Mouse (Mus musculus) heart, embryonic 10.5 days (tissue): ENCODE results near the gene Camk1g. TPM values are rescaled to one million over a fixed set of nuclear protein-coding genes. Genes with fewer than 3 reads are reported as not detected.

Source experiments
- DNase-seq: peaks from one replicate; pipeline ENCODE4 v3.0.0-alpha.2; 2017; ENCODE audit warnings: low spot score
- H3K27ac ChIP-seq: fragments of 300-500 bp; sonication (generic); 2 replicates; pipeline ENCODE4 v1.5.1; 2016; ENCODE audit warnings: mild to moderate bottlenecking
- H3K27me3 ChIP-seq: fragments of 300-500 bp; sonication (generic); 2 replicates; pipeline ENCODE4 v1.6.1; 2016; ENCODE audit warnings: mild to moderate bottlenecking; ENCODE audit not compliant: poor library complexity, insufficient read depth, severe bottlenecking
- H3K36me3 ChIP-seq: fragments of 300-500 bp; sonication (generic); 2 replicates; pipeline ENCODE4 v1.6.1; 2016; ENCODE audit warnings: mild to moderate bottlenecking, moderate library complexity
- H3K4me1 ChIP-seq: fragments of 300-500 bp; sonication (generic); 2 replicates; pipeline ENCODE4 v1.6.1; 2016; ENCODE audit warnings: mild to moderate bottlenecking
- H3K4me3 ChIP-seq: fragments of 300-500 bp; sonication (generic); 2 replicates; pipeline ENCODE4 v1.5.1; 2016; ENCODE audit warnings: mild to moderate bottlenecking, moderate library complexity
- H3K9me3 ChIP-seq: fragments of 300-500 bp; sonication (generic); 2 replicates; pipeline ENCODE4 v1.6.1; 2016; ENCODE audit warnings: mild to moderate bottlenecking, moderate library complexity
- WGBS: fragments of 180-500 bp; shearing (Covaris S2); methylation state at CpG from one replicate; pipeline ENCODE4 v1.1.7; 2016; 5-methylcytosine and 5-hydroxymethylcytosine counted together
- polyA plus RNA-seq: library from polyadenylated mRNA; unstranded; fragments of >200 nt; fragmentation: Nextera tagmentation; extraction: Ambion mirVana; gene quantifications from 2 replicates; pipeline ENCODE4 v1.2.1, GENCODE M21; 2016

Gene Camk1g
- polyA plus RNA-seq, 1 experiment from 2014 or later = 8.3 TPM

DNA sequence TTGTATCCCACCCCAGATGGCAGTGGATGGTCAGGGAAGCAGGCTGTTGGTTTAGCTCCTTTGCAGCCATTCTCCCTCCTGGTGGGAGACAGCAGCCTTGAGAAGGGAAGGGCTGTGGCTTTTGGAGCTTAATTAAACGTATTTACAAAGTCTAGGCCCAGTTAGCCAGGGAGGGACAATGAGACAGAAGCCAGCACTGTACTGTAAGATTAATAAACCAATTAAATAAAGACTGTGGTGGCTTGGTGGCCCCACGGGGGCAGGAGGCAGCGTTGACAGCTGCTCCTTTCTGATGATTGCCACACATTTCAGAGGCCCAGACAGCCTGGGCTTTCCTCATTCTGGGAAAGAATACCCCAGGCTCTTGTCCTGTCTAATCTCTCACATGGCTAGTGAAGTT, 19.4 kb upstream of the Camk1g start:
- peaks cover 48% of the 10 kb centered on the region for H3K4me1 ChIP-seq
- no peak for DNase-seq
- no peaks in the 10 kb centered on the region for H3K36me3 ChIP-seq
- 0 out of 2 replicates have a peak, but pooled peaks cover 3% of the 10 kb centered on the region for H3K27me3 ChIP-seq
- peak overlapping the region; percentile 62 for H3K27ac ChIP-seq
- no peak overlapping the region for H3K4me3 ChIP-seq
- 10% methylated on average over 3 of the region's 3 CpGs for WGBS
- no peaks in the 10 kb centered on the region for H3K9me3 ChIP-seq

DNA sequence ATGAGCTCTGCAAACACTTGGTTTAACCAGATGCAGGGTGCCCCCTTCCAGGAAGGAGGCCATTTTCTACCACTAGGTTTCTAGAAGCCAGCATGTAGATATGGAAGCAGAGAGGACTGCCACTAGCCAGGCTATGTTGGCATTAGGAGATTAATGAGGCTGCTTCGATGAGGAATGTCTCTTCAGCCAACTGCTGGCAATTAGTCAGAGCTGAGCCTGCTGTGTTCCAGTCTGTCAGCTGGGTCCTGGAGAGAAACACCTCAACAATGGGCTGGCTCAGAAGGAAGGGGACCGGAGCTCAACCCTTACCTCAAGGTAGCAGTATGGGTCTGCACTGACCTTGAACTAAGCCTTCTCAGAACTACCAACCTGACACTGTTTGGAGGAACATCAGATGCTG, 17.1 kb upstream of the Camk1g start:
- H3K4me3 ChIP-seq = no peak overlapping the region
- 0 out of 2 replicates have a peak overlapping the region, but pooled peaks have one; percentile 45 for H3K27ac ChIP-seq

DNA sequence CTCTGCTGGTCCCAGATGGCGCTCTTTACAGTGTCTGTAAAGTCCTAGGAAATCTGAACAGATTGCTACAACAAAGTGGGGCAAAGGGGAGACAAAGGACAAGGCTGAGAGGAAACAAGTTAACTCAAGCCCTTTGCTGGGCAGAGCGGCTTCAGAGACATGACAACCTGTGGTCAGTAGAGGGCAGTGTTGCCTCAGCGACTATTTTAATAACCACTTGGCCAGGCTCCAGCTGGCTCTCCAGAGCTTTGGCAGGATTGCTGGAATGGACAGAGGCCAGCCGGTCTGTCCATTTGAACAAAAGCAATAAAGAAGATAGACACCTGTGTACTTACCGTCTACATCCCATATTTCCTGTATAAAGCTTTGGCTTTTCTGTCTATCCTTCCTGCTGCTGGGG, 16.0 kb upstream of the Camk1g start:
- Histone ChIP-seq H3K36me3 (no peaks in the 10 kb centered on the region), H3K27ac (0 out of 2 replicates have a peak overlapping the region, but pooled peaks have one; percentile 45), H3K27me3 (0 out of 2 replicates have a peak, but pooled peaks cover 3% of the 10 kb centered on the region), H3K4me3 (no peak overlapping the region), H3K9me3 (no peaks in the 10 kb centered on the region), H3K4me1 (peaks cover 64% of the 10 kb centered on the region)
- 1% methylated on average over 5 of the region's 5 CpGs for WGBS
- DNase-seq = peak; percentile 91

More for the DNA sequence above, 17.1 kb upstream of the Camk1g start:
- H3K4me1 ChIP-seq = peaks cover 55% of the 10 kb centered on the region
- DNase-seq = no peak
- H3K36me3 ChIP-seq = no peaks in the 10 kb centered on the region
- no peaks in the 10 kb centered on the region for H3K9me3 ChIP-seq
- WGBS = 50% methylated on average over 2 of the region's 2 CpGs
- H3K27me3 ChIP-seq = 0 out of 2 replicates have a peak, but pooled peaks cover 3% of the 10 kb centered on the region

DNA sequence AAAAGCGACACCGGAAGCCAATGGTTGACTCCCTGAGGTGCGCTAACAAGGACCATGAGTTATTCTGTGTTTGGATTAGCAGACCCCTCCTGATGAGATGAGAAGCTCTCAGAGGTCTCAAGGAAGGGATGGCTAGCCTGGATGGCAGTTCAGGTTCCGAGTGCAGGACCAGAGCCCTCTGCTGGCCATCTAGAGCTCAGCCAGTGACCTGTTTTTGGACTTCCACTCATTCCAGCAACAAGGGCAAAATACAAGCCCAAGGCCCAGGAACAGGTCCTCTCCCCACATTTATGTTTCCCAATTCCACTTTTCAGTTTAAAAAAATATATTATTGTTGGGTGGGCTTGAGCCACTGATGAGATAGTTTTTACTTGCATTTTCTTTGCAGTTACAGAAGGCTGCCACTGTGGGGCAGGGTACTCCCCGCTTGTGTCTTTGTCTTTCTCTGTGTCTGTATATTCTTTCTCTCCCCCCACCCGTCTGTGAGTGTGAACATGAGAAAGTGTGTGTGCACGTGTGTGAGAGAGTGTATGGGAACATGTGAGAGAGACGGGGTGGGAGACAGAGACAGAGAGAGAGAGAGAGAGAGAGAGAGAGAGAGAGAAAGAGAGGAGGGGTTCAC, 12.9 kb upstream of the Camk1g start:
- Histone ChIP-seq H3K9me3 (no peaks in the 10 kb centered on the region), H3K4me3 (peak overlapping the region; percentile 55), H3K4me1 (peaks cover 33% of the 10 kb centered on the region), H3K27me3 (no peaks in the 10 kb centered on the region), H3K36me3 (no peaks in the 10 kb centered on the region), H3K27ac (peak overlapping the region; percentile 85)
- WGBS = 6% methylated on average over 8 of the region's 8 CpGs
- peak; percentile 89 for DNase-seq

DNA sequence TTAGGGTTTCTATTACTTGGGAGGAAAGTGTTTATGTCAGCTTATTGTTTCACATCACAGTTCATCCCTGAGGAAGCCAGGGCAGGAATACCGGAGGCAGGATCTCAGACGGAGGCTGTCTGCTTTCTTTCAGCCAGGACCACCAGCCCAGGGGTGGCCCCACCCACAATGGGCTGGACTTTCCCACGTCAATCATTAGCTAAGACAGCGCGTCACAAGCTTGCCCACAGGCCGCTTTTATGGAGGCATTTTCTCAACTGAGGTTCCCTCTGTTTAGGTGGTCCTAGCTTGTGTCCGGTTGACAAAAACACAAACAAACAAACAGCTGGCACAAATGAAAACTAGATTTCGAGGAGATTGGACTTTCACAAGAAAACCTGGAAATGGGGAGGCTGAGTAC, 12.3 kb upstream of the Camk1g start:
- Histone ChIP-seq H3K4me1 (peaks cover 32% of the 10 kb centered on the region), H3K9me3 (no peaks in the 10 kb centered on the region)
- WGBS = under 1% methylated on average over 8 of the region's 8 CpGs

DNA sequence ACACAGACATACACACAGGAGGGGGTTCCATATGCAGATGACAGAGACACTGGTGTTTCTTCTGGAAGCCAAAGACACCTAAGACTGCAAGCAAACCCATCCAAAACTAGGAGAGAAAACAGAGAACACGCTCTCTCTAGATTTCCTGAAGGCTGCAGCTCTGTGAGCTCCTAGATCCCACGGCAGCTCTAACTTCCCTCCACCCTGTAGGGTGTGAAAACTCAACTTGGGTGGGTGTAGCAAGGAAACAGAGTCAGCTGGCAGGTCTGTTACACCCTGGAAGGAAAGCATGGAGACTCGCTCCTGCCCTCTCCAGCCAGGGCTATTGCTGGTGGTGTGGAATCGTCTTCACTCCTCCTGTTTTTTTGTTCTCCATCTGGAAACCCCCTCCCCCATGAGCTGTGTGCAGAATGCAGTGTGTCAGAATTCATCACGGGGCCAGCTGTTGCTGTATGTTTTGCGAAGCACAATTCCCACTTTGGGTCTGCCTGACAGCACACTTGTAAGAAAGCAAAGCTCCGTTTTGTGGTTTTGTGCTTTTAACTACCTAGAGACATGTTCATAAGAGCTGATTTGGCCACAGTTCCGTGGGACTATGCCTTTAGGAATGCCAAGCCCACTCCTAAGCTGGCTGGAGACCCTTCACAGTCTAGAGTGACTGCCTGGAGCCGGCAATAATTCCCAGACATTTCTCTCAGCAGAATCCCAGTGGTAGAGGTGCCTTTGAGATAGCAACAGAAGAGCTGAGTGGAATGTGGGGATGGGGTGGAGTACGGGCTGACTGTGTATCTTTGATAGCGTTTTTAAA, 11.7 kb upstream of the Camk1g start:
- peaks cover 28% of the 10 kb centered on the region for H3K4me1 ChIP-seq
- H3K27ac ChIP-seq = peak overlapping the region; percentile 85
- WGBS = 28% methylated on average over 11 of the region's 11 CpGs
- no peaks in the 10 kb centered on the region for H3K36me3 ChIP-seq
- peak overlapping the region; percentile 55 for H3K4me3 ChIP-seq
- no peak for DNase-seq
- no peaks in the 10 kb centered on the region for H3K27me3 ChIP-seq
- no peaks in the 10 kb centered on the region for H3K9me3 ChIP-seq

More for the DNA sequence above, 12.3 kb upstream of the Camk1g start:
- Histone ChIP-seq H3K27ac (peak overlapping the region; percentile 85), H3K36me3 (no peaks in the 10 kb centered on the region), H3K27me3 (no peaks in the 10 kb centered on the region), H3K4me3 (peak overlapping the region; percentile 55)
- peak; percentile 88 for DNase-seq

DNA sequence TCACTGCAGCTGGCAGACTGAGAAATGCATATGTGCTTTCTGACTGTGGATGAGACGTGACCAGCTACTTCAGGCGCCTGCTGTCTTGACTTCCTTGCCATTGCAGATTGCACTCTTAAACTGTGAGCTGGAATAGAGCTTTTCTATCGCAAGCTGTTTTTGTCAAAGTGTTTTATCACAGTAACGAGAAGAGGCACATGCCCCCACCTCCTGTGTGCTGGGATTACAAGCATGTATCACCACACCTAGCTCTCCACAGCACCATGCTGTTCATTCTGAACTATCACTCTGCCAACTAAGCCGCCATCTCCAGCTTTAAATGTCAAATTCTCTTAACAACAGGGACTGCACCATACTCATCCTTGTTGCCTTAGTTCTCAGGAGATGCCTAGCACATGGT, 10.8 kb upstream of the Camk1g start:
- no peak overlapping the region; the same call in 1 of the 2 replicates for H3K27ac ChIP-seq
- 82% methylated on average over 5 of the region's 5 CpGs for WGBS

DNA sequence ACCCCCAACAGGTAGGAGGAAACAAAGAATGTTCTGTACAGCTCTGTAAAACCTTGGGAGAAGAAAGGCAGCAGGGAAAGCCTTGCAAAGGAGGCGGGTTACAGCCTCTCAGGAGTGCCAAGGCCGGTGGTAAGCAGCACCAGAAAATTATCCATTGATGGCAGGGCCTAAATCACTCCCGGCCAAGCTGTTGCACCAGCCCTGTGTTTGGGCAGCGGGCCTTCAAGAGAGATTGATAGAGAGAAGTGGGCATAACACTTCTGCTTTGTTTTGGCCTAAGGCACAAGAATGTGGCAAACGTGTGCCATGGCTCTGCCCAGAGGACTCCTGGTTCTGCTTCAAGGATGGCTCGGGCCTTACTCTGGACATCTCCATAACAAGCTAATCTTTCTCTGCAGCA, 9.5 kb upstream of the Camk1g start:
- Histone ChIP-seq H3K36me3 (no peaks in the 10 kb centered on the region), H3K4me3 (no peak overlapping the region), H3K27ac (no peak overlapping the region), H3K27me3 (no peaks in the 10 kb centered on the region), H3K4me1 (peaks cover 25% of the 10 kb centered on the region), H3K9me3 (no peaks in the 10 kb centered on the region)
- DNase-seq = no peak
- 73% methylated on average over 6 of the region's 6 CpGs for WGBS

More for the DNA sequence above, 10.8 kb upstream of the Camk1g start:
- DNase-seq = no peak
- H3K9me3 ChIP-seq = no peaks in the 10 kb centered on the region
- H3K4me1 ChIP-seq = peaks cover 26% of the 10 kb centered on the region
- H3K27me3 ChIP-seq = no peaks in the 10 kb centered on the region
- H3K36me3 ChIP-seq = no peaks in the 10 kb centered on the region
- no peak overlapping the region for H3K4me3 ChIP-seq

DNA sequence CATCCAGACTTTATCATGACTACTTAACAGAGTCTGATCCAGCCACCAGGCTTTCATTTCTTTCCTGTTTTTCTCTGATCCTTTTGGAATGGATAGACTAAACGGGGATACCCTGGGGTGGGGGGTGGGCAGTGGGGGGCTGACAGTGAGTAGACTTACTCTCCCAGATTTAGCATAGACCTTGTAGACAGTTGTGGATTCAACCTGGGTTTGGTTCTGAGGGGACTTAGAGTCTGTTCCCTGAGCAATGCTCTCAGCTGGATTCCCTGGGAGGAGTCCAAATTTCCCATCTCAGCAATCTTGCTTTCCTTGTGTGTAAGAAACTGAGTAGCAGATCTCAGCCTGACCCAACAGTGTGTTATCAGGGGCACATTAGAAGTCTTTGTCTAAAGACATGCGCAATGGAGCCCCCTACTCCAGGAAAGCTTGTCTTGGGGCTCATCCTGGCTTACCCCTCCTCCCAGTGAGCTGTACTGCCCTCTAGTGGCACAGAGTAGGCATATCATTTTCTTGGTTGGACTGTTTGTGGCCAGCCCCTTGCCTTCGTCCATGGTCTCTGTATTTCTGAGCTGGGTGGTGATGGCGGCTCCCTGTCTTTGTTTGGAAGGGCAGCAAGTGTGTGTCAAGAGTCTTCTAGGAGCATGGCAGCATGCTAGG, 6.5 kb upstream of the Camk1g start:
- no peaks in the 10 kb centered on the region for H3K9me3 ChIP-seq
- DNase-seq = peak; percentile 85
- no peak overlapping the region for H3K4me3 ChIP-seq
- WGBS = 31% methylated on average over 4 of the region's 4 CpGs
- H3K4me1 ChIP-seq = peaks cover 12% of the 10 kb centered on the region
- H3K27me3 ChIP-seq = no peaks in the 10 kb centered on the region
- H3K27ac ChIP-seq = 0 out of 2 replicates have a peak overlapping the region, but pooled peaks have one; percentile 56
- no peaks in the 10 kb centered on the region for H3K36me3 ChIP-seq

DNA sequence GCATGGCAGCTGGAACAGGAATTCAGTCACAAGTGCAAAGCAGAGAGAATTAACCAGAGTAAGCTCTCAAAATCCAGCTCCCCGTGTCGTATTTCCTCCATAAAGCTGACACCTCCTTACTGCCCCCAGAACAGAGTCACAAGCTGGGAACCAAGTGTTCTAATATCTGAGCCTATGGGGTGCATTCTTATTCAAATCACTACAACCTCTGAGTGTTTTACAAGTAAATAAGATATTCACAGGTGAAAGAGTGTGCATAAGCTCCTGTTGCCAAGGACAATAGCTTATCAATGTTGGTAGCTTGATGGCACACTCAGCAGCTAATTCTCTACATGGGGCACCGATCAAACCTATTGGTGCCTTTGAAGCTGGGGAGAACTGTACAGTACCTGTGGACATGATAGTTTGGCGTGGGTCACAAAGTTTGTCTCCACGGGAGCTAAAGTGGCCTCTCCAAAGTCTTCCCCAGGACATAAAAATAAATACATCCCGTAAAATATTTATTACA, 3.9 kb upstream of the Camk1g start:
- no peaks in the 10 kb centered on the region for H3K9me3 ChIP-seq
- no peaks in the 10 kb centered on the region for H3K36me3 ChIP-seq
- no peak overlapping the region for H3K4me3 ChIP-seq
- DNase-seq = no peak
- no peaks in the 10 kb centered on the region for H3K27me3 ChIP-seq
- WGBS = 86% methylated on average over 6 of the region's 6 CpGs
- no peak overlapping the region for H3K27ac ChIP-seq
- H3K4me1 ChIP-seq = peaks cover 26% of the 10 kb centered on the region

DNA sequence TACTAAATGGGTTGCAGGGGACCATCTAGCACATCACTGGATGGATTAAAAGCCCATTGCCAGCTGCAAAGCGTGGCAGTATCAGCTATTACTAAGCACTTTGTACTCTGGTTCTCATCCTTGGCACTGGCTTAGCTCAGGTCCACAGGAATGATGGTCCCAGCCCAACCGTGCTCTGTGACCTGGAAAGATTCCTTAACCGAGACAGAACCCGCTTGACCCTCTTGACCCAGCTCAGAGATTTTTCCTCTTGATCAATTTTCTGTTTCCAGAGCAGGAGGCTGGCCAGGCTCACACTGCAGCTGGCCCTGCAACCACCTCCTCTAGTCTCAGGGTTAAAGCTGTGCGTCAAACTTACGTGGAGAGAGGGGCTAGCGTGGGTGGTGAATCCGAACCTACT, 1.0 kb downstream of the Camk1g start:
- Histone ChIP-seq H3K36me3 (no peaks in the 10 kb centered on the region), H3K9me3 (no peaks in the 10 kb centered on the region), H3K4me1 (peaks cover 37% of the 10 kb centered on the region), H3K4me3 (peak overlapping the region; percentile 55), H3K27ac (peak overlapping the region; percentile 85), H3K27me3 (peaks cover 4% of the 10 kb centered on the region; the same call in 1 of the 2 replicates)
- 47% methylated on average over 8 of the region's 8 CpGs for WGBS
- DNase-seq = no peak

DNA sequence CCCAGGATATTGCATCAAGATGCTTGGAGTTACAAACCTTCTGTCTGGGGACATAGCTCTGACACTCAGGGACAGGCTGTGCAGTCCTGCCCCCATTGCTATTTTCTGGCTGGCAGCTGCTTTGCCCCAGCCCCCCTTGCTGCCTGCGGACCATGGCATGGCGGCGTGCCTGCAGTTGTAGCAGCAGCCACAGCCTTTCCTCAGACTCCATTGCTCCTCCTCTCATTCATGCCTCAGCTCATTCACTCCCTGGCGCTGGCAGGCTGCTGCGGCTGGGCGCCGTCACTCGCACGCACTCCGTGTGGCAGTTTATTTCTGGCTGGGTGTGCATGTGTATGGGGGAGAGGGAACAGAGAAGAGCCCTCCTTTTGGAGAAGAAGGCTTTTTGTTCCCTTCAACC, 2.0 kb downstream of the Camk1g start:
- WGBS = 33% methylated on average over 10 of the region's 10 CpGs
- H3K4me1 ChIP-seq = peaks cover 37% of the 10 kb centered on the region
- peak overlapping the region; percentile 70 for H3K27ac ChIP-seq
- DNase-seq = no peak
- no peaks in the 10 kb centered on the region for H3K36me3 ChIP-seq
- H3K27me3 ChIP-seq = peaks cover 4% of the 10 kb centered on the region; the same call in 1 of the 2 replicates
- H3K9me3 ChIP-seq = no peaks in the 10 kb centered on the region
- peak overlapping the region; percentile 32; the same call in 1 of the 2 replicates for H3K4me3 ChIP-seq
